Mouse (Mus musculus): Measurements from ENCODE around the gene Clca4a.
"Not testable (repeated sequence)": the region's sequence is repeated elsewhere in the genome, so short reads cannot be mapped to it uniquely, and the experiment has no call there.

Gene Clca4a

DNA sequence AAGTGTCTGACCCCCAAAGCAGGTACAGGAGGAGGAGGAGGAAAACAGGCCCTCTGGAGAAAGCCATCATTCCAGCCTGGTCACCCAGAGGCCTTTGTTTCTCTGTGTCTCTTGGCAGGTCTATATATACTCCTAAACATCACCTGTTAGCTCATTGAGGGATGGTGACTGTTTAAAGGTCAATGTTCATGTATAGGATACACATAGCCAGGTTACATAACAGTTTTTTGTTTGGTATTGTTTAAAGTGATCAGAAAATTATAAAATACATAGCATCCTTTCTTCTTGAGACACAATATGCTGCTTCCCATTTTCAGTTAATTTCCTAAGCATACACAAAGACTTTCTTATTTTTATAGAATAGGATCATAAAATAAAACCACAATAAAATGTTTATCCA, at the start of gene Clca4a:
TSS of gene Clca4a (minus strand) at position 101 of the 400 bp plus-strand sequence.
- DNase-seq (ENCODE audit: low spot score in 2 of 2), result no peak

DNA sequence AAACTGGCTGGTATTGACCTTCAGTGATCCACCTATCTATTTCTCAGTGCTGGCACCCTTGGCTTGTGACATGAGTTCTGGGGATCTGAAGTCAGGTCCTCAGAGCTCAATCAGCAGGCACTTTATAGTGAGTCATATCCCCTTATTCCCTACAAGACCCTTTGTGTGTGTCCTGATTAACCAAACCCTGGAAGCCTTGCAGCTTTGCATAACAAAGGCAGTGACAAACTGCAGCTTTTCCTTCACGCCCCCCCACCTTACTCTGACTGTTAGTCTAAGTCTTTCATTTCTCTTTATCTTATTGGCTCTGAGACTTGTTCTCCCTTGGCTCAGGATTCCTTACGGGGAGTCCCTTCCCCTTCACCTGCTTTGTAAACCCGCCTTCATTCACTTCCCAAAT, 43.0 kb upstream of the Clca4a start:
- no peak for DNase-seq (ENCODE audit: low spot score in 2 of 2)

DNA sequence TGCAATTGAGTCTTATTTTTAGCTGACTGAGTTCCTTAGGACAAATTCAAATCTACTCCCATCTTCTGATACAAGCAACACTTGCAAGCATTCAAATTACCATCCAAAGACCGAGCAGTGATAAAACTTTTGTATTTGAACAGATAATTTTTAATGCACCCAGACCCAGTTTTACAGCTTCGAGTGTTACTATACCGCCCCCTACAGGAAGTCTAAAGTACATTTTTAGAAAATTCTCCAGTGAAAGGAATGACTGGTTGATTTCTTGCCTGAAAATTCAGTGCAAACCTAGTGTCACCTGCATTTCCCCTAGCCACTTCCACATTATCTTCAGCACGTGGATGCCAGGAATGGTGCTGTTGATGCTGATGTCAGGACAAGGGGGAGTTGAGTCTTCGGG, 29.6 kb upstream of the Clca4a start:
- DNase-seq (ENCODE audit: low spot score in 2 of 2), result no peak

DNA sequence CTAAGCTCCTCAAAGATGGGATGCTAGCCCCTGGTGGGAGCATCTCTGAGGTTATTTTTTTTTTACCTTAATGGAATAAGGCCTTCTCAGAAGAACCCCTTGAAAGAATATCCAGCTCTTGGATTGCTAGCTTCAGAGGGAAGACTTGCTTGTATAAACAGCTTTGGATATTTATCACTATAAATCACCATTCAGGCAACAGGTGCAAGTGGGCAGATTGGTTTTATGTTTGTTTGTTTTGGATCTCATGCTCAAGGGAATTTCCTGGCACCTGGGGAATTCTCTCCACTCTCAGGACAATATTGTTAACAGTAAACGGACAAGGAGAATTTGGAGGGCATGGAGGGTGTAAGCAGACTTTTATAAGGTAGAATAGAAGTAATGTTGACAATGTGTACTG, 26.1 kb upstream of the Clca4a start:
- DNase-seq (ENCODE audit: low spot score in 2 of 2), result no peak

DNA sequence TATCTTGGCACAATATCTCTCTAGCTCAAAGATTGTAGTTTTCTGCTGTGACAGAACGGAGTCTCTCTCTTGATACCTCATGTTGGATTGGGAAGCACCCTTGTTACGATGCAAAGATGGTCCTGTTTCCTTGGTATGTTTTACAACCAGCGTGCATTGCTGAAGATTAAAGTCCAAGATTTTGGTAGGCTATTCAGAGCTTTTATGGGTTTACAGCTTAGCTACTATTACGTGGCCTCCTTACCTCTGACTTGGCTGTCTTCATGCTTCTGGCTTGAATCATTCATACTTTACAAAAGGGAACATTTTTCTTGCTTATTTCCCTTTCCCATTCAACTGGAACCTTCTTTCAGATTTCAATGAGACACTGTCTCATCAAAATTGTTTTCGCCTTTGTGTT, 18.2 kb upstream of the Clca4a start:
- DNase-seq (ENCODE audit: low spot score in 2 of 2), result no peak

DNA sequence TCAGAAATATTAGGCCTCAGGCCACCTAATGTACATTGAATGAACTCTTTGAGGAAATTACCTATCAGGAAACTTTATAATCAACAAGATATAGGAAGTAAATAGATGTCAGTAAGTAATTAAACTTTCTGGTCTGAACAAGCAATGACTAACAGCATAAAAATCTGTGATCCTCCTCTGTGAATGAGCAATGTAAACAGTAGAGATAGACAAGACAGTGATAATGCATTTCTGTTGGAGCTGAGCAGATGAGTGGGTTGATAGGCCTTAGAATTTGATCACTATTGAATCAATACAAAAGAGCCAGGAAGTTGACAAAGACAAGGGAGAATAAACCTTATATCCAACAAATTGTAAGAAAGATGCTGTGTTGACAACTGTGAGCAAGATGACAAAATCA, 17.8 kb upstream of the Clca4a start:
- DNase-seq (ENCODE audit: low spot score in 2 of 2), result no peak

DNA sequence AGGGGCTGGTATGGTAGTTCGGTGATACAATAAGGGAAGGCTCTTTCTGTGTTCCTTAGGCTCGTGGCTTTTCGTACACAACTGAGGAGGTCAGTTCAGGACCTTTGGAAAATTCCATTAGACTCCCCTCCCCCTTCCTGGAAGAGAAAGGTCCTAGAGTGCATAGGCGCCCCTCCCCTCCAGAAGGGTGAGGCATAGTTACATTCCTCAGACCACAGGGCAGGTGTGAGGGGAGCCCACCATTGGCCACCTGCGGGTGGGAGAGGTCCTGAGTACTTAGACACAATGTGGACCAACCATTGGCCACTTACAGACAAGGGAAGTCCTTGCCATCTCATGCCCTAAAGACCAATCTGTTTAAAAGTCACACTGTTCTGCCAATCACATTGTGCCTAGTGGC, 11.0 kb upstream of the Clca4a start:
- no peak for DNase-seq (ENCODE audit: low spot score in 2 of 2)

DNA sequence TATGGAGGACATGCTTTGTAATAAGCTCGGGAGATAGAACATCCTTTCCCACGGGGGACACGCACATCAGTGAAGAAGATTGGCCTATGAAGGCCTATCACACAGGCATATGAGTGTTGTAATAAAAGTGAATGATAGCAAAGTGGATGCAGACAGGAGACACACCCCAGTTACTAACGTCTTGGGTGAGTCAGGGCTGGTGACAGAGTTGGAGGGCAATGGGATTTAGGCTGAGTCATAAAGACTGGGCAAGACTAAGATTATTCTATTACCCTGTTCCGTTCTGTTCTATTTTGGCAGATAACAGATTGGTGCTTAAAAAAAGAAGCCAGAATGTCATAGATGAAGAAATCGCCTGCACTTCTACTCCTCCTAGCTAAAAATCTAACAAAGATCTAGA, 5.7 kb upstream of the Clca4a start:
- DNase-seq (ENCODE audit: low spot score in 2 of 2), result no peak

DNA sequence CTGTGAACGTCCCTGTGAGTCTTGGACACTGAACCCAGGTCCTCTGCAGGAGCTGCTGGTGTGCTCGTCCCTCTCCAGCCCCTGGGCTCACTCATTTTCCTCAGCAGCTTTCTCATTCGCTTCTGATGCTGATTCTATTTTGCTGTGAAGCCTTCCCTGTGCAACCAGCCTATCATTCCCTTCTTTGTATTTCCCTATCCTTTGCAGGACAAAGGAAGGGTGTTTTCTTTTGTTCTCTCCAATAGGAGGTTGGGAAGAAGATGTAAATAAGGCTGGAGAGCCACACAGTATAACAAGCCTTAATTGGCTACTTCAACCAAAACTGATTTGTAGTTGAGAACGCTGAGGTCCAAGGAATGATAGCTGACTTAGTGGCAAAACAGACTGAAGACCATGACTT, 2.8 kb upstream of the Clca4a start:
- DNase-seq (ENCODE audit: low spot score in 2 of 2), result no peak

DNA sequence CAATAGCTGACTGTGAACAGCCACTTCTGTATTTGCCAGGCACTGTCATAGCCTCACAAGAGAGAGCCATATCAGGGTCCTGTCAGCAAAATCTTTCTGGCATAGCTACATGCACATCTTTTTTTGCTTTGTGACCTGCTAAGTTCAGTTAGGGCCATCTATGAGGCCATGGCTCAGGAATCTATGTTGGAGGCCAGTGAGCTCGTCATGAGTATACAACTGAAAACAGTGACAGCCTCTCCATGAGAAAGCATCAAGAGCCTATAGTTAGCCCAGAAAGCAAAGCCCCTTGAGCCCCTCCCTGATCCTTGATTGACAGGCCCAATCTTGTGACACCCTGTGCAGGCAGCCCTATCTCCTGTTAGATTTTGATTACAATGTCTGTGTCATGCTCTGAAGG, 1.2 kb upstream of the Clca4a start:
- no peak for DNase-seq (ENCODE audit: low spot score in 2 of 2)

DNA sequence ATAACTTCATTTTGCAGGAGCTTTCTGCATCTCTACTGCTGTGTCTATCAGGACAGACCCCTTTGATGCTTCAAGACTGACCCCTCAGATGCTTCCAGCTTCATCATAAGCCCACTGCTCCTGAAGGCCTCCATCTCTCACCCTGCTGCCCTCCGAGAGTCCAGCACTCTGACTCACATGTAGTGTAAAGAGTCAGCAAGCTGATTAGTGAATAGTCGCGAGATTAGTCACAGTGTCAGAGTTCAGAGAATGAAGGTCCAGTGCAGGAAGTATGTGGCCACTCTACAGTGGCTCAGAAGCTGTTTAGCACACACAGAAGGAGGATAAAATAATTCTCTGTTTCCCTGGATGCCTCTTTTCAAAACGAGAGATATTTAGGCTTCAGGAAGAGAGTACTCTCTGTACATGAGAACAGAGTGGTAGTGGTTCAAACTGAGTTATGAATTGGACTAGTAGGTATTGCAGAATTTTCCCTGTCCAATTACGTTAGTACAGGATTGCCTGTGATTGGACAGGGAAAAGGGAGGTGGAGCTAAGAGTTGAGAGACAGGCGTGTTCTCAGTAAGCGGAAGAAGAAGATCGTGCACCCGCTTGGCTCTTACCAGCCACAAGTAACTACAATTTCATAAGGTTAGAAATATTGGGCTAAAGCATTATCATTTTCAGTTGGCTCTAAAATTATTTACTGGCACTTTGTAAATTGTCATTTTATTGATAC, 3.1 kb downstream of the Clca4a start:
- DNase-seq (ENCODE audit: low spot score in 2 of 2), result no peak

DNA sequence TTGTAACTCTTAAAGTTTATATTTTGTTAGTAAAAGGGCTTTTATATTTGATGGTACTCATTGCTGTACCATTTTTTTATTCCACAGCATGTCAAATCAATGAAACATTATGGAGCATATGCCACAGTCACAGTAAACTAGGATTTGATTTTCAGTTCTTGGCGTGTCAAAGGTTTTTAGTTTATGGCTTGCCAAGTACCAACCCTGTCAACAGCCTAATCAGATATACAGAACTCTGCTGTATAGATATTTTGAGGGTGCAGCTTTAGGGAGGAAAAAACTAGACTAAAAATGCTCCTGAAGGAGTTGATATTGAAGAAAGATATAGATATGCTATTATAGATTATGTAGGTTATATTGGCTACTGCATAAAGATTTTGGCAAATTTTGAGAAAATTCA, 5.1 kb downstream of the Clca4a start:
- DNase-seq (ENCODE audit: low spot score in 2 of 2), result no peak

DNA sequence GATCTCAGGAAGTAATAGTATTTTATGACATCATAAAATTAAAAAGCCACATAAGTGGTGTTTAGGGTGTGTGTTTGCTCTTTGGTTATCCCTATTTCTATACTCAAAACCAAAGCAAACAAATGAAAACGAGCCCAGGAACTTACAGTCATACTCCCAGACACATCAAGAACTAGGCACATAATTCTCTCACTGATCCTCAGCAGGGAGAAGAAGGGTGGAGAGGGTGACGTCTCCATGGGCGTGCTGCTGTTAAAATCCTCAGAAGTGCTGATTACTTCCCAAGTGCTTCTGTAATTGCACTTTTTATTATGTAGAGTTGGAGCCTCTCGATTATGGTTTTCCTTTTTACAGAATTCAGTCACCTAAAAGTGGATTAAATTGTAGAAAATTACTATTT, 8.8 kb downstream of the Clca4a start:
- DNase-seq (ENCODE audit: low spot score in 2 of 2), result no peak

DNA sequence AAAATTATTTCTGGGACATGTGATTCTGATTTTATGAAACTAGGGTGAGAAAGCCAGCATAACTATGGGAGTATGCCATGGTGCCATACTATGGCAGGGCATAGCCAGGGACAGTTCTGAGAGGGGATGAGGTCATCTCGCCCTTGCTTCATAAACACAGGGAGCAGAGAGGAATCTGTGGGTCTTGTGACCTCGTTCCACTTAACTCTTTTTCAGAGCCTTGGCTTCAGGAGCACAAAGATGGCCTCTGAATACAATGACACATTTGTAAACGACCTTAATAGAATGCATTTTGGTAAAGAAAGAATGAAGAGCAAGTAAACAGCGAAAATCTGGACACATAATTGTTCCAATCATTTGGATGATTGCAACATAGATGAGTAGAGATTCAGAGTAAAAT, 24.0 kb downstream of the Clca4a start:
- no peak for DNase-seq (ENCODE audit: low spot score in 2 of 2)

DNA sequence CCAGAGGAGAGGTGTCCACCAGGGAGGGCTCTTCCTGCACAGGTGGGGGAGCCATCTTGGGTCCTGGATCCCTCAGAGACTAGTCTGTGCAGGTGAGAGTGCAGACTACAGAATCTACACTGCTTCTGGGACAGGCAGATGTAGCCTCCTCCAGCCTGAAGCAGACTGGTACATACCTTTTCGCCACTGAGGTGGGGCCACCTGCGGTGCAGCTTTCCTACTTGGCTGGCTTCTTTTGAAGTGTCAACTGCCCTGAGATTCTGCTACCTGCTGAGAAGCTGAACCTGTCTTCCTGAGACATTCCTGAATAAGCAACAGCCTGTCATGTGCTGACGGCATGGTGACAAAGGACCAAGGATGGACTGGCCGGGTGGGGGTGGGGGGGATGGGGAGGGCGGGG, 27.5 kb downstream of the Clca4a start:
- not testable (repeated sequence) for DNase-seq (ENCODE audit: low spot score in 2 of 2)

DNA sequence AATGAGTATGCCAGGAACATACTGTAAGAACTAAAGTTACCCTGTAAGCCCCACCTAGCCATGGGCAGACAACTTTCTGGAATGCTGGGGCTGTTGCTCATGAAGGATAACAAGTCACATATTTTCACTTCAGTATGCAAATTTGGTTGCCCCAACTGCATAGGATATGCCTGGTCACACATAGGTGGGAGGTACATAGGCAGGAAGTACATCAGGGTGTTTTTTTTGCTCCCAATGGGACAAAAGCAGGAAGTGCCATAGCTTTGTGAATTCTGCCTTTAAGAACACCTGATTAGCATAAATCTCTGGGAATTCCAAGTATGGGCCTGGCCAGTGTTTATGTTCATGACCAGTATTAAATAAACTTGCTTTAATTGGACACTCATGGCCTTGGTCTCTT, 41.2 kb downstream of the Clca4a start:
- not testable (repeated sequence) for DNase-seq (ENCODE audit: low spot score in 2 of 2)

DNA sequence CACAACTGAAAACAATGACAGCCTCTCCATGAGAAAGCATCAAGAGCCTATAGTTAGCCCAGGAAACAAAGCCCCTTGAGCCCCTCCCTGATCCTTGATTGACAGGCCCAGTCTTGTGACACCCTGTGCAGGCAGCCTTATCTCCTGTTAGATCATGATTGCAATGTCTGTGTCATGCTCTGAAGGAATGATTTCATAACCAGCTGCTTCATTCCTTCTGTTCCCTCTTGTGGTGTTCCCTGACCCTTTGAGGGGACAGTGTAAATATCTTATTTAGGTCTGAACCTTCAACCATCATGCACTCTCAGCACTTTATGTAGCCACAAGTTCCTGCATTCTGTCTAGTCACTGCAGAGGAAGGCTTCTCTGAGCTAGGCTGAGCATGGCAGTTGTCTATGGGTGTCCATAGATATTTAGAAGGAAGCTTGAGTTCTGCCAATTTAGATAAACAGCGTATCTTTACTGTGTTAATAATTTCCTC, 41.8 kb downstream of the Clca4a start:
- no peak for DNase-seq (ENCODE audit: low spot score in 2 of 2)

DNA sequence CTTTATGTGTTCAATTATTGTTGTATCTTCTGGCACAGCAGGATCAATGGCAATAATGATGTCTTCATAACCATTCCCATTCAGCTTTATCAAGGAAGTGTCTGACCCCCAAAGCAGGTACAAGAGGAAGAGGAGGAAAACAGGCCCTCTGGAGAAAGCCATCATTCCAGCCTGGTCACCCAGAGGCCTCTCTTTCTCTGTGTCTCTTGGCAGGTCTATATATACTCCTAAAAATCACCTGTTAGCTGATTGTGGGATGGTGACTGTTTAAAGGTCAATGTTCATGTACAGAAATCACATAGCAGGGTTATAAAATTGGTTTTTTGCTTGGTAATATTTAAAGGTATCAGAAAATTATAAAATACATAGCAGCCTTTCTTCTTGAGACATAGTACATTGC, 42.5 kb downstream of the Clca4a start, which contains the start of gene Clca4b:
TSS of gene Clca4b (minus strand) at position 195 of the 400 bp plus-strand sequence.
- no peak for DNase-seq (ENCODE audit: low spot score in 2 of 2)

DNA sequence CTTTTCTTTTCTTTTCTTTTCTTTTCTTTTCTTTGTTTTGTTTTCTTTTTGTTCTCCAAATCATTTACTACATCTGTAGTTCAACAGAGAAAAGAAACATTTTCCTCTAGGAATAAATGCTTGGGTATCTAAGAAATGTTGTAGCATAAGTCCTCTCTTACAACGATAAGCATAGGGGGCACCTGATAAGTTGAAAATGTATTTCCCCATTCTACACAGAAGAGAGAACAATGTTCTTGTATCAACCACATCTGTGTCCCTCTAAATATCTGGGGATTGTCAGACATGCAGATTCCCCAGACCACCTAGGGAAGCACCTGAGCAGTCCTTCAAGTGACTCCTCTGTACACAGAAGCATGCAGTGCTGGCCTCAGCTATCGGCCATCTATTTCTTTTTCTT, 60.8 kb downstream of the Clca4a start:
- DNase-seq (ENCODE audit: low spot score in 2 of 2), result no peak
